Mouse (Mus musculus) liver, embryonic 15.5 days (tissue): ENCODE measurements at regions not wholly inside any gene's neighbourhood (a gene's known extent, or its start where the extent isn't known, plus 50 kb on each side); places are given as distances from the start of the nearest gene placed in this dataset.
"Not testable (repeated sequence)": the region's sequence is repeated elsewhere in the genome, so short reads cannot be mapped to it uniquely, and the experiment has no call there.

Experiments
- ATAC-seq: fragments of 200-750 bp; cut with Nextera tagmentation; 2 replicates; pipeline ENCODE4 v1.8.0; 2017; ENCODE audit warnings: moderate number of reproducible peaks, mild to moderate bottlenecking, moderate library complexity; ENCODE audit not compliant: insufficient read depth
- H3K27ac ChIP-seq: fragments of 300-500 bp; sonication (generic); replicated peaks from 2 replicates; pipeline ENCODE4 v1.5.1; 2015; ENCODE audit warnings: mild to moderate bottlenecking, inconsistent platforms
- H3K27me3 ChIP-seq: fragments of 300-500 bp; sonication (generic); 2 replicates; pipeline ENCODE4 v1.6.1; 2015; ENCODE audit warnings: mild to moderate bottlenecking, inconsistent platforms
- H3K36me3 ChIP-seq: fragments of 300-500 bp; sonication (generic); replicated peaks from 2 replicates; pipeline ENCODE4 v1.6.1; 2015; ENCODE audit warnings: moderate library complexity, mild to moderate bottlenecking, inconsistent platforms
- H3K4me1 ChIP-seq: fragments of 300-500 bp; sonication (generic); replicated peaks from 2 replicates; pipeline ENCODE4 v1.6.1; 2015; ENCODE audit warnings: inconsistent platforms
- H3K4me2 ChIP-seq: fragments of 300-500 bp; sonication (generic); 2 replicates; pipeline ENCODE4 v1.6.1; 2015; ENCODE audit warnings: moderate library complexity, mild to moderate bottlenecking, inconsistent platforms
- H3K4me3 ChIP-seq: fragments of 300-500 bp; sonication (generic); replicated peaks from 2 replicates; pipeline ENCODE4 v1.5.1; 2015; ENCODE audit warnings: mild to moderate bottlenecking, inconsistent platforms
- H3K9ac ChIP-seq: fragments of 300-500 bp; sonication (generic); 2 replicates; pipeline ENCODE4 v1.6.1; 2015; ENCODE audit warnings: moderate library complexity, mild to moderate bottlenecking, inconsistent platforms
- H3K9me3 ChIP-seq: fragments of 300-500 bp; sonication (generic); replicated peaks from 2 replicates; pipeline ENCODE4 v1.6.1; 2016; ENCODE audit warnings: inconsistent platforms
- WGBS: fragments of 180-500 bp; shearing (Covaris S2); methylation state at CpG from one replicate; pipeline ENCODE4 v1.1.7; 2015; ENCODE audit warnings: mixed read lengths; ENCODE audit not compliant: insufficient replicate concordance; 5-methylcytosine and 5-hydroxymethylcytosine counted together

DNA sequence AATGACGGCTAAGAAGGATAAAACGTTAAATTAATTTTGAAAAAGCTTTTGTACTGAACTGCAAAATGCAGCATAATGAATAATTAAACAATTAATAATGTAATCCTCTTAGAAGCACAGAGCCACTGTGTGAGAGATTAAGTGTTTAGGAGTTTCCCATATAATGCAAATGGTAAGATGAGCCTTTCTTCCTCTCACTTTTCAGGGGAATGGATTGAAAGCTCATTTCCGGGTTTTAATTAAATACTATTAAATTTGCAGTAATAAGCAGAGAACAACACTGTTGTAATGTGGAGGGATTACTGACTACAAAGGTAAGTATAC lies 1077.5 kb downstream of the Diaph3 start:
- H3K4me3 ChIP-seq = no peak overlapping the region
- no peaks in the 10 kb centered on the region for H3K36me3 ChIP-seq
- no peak for ATAC-seq
- no peaks in the 10 kb centered on the region for H3K9me3 ChIP-seq
- no peak overlapping the region for H3K4me2 ChIP-seq
- H3K9ac ChIP-seq = no peak overlapping the region
- 65% methylated on average over 3 of the region's 3 CpGs for WGBS
- no peaks in the 10 kb centered on the region for H3K4me1 ChIP-seq
- no peak overlapping the region for H3K27ac ChIP-seq
- no peaks in the 10 kb centered on the region for H3K27me3 ChIP-seq

DNA sequence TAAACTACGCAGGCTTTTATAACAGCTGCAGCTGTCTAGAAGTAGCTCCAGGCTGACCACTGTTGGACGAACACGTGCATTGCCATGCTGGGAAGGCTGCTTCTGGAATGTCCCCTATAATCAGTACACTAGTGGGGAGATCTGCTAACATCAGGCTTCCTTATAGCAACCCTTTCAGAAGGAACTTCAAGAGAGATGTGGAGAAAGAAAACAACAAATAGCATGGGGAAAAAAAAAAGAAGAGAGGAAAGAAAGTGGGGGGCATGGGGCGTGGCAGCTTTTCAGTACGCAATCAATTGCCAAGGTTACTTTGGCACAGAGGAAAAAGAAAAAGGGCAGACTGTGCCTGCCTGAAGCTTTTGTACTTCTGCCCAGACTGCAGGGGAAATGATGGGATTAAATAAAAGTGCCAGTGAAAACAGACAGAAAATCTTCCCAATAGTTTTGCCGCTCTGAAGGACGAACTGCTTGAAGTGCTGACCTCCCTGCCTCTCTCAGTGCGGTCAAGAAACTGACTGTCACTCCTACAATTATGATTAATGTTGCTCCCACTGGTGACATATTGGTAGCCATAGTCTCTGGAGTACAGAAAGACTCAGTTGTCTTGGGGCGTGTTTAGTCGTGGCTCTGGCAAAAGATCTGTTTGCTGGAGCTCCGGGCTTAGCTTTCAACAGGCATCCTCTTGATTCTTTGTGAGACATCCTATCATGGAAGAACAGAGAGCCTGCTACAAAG lies 1078.0 kb downstream of the Diaph3 start:
- no peak for ATAC-seq
- no peak overlapping the region for H3K4me2 ChIP-seq
- WGBS = 76% methylated on average over 11 of the region's 11 CpGs
- no peak overlapping the region for H3K4me3 ChIP-seq
- H3K27ac ChIP-seq = no peak overlapping the region
- no peaks in the 10 kb centered on the region for H3K9me3 ChIP-seq
- H3K27me3 ChIP-seq = no peaks in the 10 kb centered on the region
- no peaks in the 10 kb centered on the region for H3K4me1 ChIP-seq
- H3K9ac ChIP-seq = no peak overlapping the region
- H3K36me3 ChIP-seq = no peaks in the 10 kb centered on the region

DNA sequence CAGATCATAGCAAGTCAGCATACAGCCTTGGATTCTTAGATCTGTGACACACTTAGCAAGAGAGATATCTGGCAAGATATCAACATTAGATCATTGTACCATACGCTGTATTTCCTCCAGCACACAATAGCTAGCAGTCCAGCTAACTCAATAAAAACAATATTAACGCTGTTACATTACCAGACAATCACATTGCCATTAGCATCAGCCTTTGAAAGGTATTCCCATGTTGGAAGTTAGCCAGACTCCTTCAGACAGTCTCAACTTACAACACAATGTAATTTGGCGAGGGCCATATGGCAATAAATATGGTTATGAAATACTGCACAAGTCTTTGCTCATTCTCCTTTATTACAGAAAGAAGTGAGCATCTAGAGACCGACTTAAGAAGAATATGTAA lies 1084.0 kb downstream of the Diaph3 start:
- H3K4me3 ChIP-seq = no peak overlapping the region
- no peaks in the 10 kb centered on the region for H3K9me3 ChIP-seq
- no peaks in the 10 kb centered on the region for H3K4me1 ChIP-seq
- 58% methylated on average over 4 of the region's 4 CpGs for WGBS
- no peaks in the 10 kb centered on the region for H3K27me3 ChIP-seq
- H3K36me3 ChIP-seq = no peaks in the 10 kb centered on the region
- H3K9ac ChIP-seq = no peak overlapping the region
- ATAC-seq = no peak
- H3K27ac ChIP-seq = no peak overlapping the region
- H3K4me2 ChIP-seq = no peak overlapping the region

DNA sequence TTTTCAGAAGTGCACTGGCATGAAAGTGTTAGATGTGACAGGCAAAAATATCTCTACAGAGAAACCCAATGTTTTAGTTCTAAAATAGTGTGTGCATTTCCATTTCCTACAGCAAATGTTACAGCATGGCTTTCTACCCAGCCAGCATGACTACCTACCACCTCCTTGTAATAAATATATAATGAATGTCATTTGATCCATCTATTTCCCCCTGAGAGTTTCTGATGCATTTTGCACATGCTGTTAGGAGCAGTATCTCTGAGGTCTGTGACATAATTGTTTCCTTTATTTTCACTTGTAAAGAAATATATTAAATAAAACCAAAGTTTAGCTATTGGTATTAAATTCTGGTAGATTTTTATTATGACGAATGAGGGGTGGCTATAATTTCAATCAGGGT lies 1086.4 kb downstream of the Diaph3 start:
- WGBS = 66% methylated on average over 1 of the region's 1 CpGs
- H3K4me2 ChIP-seq = no peak overlapping the region
- no peak overlapping the region for H3K27ac ChIP-seq
- no peak overlapping the region for H3K9ac ChIP-seq
- H3K36me3 ChIP-seq = no peaks in the 10 kb centered on the region
- ATAC-seq = no peak
- H3K4me1 ChIP-seq = no peaks in the 10 kb centered on the region
- no peaks in the 10 kb centered on the region for H3K9me3 ChIP-seq
- H3K4me3 ChIP-seq = no peak overlapping the region
- H3K27me3 ChIP-seq = no peaks in the 10 kb centered on the region

DNA sequence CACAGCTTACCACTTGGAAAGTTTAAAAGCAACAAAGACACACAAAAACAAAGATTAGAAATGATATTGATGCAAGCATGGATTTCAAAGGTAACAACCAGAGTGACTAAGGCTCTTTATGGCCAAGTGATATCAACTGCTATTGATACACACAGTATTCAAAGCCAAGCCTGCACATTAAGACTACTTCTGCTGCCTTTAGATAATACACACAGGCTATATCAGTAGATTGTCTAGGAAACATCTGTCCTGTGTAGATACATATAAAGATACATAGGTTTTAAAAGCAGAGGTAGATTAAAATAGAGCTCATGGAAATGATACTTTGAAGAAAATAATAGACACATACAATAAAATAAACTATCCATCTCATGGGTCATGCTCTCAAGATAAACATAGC lies 1111.6 kb downstream of the Diaph3 start:
- no peak overlapping the region for H3K9ac ChIP-seq
- H3K4me3 ChIP-seq = no peak overlapping the region
- no peaks in the 10 kb centered on the region for H3K4me1 ChIP-seq
- no peak overlapping the region for H3K4me2 ChIP-seq
- H3K27ac ChIP-seq = no peak overlapping the region
- no peaks in the 10 kb centered on the region for H3K27me3 ChIP-seq
- H3K9me3 ChIP-seq = no peaks in the 10 kb centered on the region
- no peaks in the 10 kb centered on the region for H3K36me3 ChIP-seq
- no peak for ATAC-seq

DNA sequence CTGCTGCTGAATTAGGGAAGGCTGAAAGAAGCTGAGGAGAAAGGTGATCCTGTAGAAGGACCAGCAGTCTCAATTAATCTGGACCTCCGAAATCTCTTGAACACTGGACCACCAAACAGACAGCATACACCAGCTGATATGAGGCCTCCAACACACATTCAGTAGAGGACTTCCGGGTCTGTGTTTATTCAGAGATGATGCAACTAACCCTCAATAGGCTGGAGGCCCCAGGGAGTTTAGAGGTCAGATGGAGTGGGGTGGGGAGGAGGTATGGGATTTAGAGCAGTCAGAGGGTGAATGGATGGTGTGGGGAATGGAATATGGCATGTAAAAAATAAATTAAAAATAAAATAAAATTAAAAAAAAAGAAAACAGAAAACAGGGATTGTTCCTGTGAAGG lies 1123.4 kb downstream of the Diaph3 start:
- H3K27me3 ChIP-seq, H3K4me2 ChIP-seq, H3K4me3 ChIP-seq, H3K9ac ChIP-seq, H3K9me3 ChIP-seq, ATAC-seq, H3K36me3 ChIP-seq, H3K27ac ChIP-seq, H3K4me1 ChIP-seq: not testable (repeated sequence)
- 50% methylated on average over 2 of the region's 2 CpGs for WGBS
